Mouse (Mus musculus) hindbrain, embryonic 15.5 days (tissue): ENCODE data around the gene Rai2. TPM values are rescaled to one million over a fixed set of nuclear protein-coding genes. Genes with fewer than 3 reads are reported as not detected.

Experiments
- ATAC-seq: fragments of 200-750 bp; cut with Nextera tagmentation; 2 replicates; pipeline ENCODE4 v1.8.0; 2017; ENCODE audit warnings: low read depth, moderate number of reproducible peaks, moderate TSS enrichment; ENCODE audit not compliant: low FRiP score
- H3K27ac ChIP-seq: fragments of 300-500 bp; sonication (generic); replicated peaks from 2 replicates; pipeline ENCODE4 v1.5.1; 2015; ENCODE audit warnings: mild to moderate bottlenecking, inconsistent platforms
- H3K27me3 ChIP-seq: fragments of 300-500 bp; sonication (generic); 2 replicates; pipeline ENCODE4 v1.6.1; 2015; ENCODE audit warnings: control low read depth, inconsistent platforms
- H3K36me3 ChIP-seq: fragments of 300-500 bp; sonication (generic); 2 replicates; pipeline ENCODE4 v1.6.1; 2015; ENCODE audit warnings: control low read depth, inconsistent platforms
- H3K4me1 ChIP-seq: fragments of 300-500 bp; sonication (generic); replicated peaks from 2 replicates; pipeline ENCODE4 v1.6.1; 2015; ENCODE audit warnings: control low read depth, inconsistent platforms
- H3K4me2 ChIP-seq: fragments of 300-500 bp; sonication (generic); 2 replicates; pipeline ENCODE4 v1.6.1; 2015; ENCODE audit warnings: moderate library complexity, mild to moderate bottlenecking, inconsistent platforms
- H3K4me3 ChIP-seq: fragments of 300-500 bp; sonication (generic); 2 replicates; pipeline ENCODE4 v1.5.1; 2015; ENCODE audit warnings: mild to moderate bottlenecking, inconsistent platforms
- H3K9ac ChIP-seq: fragments of 300-500 bp; sonication (generic); 2 replicates; pipeline ENCODE4 v1.6.1; 2015; ENCODE audit warnings: inconsistent platforms
- H3K9me3 ChIP-seq: fragments of 300-500 bp; sonication (generic); 2 replicates; pipeline ENCODE4 v1.6.1; 2016; ENCODE audit warnings: control low read depth, inconsistent platforms
- WGBS: fragments of 180-500 bp; shearing (Covaris S2); methylation state at CpG from one replicate; pipeline ENCODE4 v1.1.7; 2015; 5-methylcytosine and 5-hydroxymethylcytosine counted together
- polyA plus RNA-seq: library from polyadenylated mRNA; unstranded; fragments of >200 nt; fragmentation: Nextera tagmentation; extraction: Ambion mirVana; gene quantifications from 2 replicates; pipeline ENCODE4 v1.2.1, GENCODE M21; 2015

Gene Rai2
- 16.1 and 22.0 TPM in 2 replicates for polyA plus RNA-seq

DNA sequence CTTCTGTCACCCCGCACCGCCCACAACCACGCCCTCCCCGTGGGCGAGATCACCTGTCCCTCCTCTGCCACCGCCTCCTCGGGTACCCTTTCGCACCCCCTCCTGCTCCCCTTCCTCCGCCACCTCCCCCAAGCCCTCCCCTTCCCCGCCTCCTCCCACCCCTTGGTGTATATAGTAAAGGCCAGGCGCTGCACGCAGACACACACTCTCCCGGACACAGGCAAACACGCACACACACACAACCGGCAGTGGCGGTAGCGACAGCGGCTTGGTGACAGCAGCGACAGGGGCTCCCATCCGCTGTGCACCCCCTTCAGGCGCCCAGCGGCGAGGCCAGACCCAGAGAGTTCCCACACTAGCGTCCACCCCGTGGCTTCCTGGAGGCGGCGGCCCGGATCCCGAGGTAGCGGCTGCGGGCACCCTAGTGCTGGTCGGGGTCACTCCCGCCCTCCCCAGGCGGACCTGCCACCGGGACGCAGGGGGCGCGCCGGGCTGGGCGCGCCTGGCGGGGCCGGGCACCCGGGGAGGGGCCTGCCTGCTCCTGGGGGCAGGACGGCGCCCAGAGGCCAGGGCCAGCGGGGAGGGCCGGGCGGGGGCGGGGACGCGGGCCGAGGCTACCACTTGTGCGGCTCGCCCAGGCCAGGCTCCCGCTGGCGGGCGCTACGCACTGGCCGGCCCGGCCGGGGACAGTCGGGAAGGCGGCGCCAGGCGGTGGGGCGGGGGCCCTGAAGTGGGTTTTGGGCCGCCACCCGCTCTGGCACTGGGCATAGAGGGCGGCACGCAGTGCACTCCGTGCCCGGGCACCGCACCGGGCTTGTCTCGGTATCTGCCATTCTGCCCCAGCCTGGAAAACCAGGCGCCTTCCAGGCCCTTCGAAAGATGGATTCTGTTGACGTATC lies at the start of gene Rai2:
Gene Rai2 (plus strand): TSS at position 205 of the 899 bp plus-strand sequence.
- H3K4me3 ChIP-seq: peak within 1 kb of the TSS; percentile 64
- 27% methylated on average over 49 of the region's 79 CpGs for WGBS
- peak within 1 kb of the TSS; percentile 63 for H3K4me2 ChIP-seq
- H3K36me3 ChIP-seq: no peaks in the 10 kb centered on the region
- peaks cover 26% of the 10 kb centered on the region for H3K4me1 ChIP-seq
- ATAC-seq: peak; percentile 89
- H3K27ac ChIP-seq: peak within 1 kb of the TSS; percentile 87
- H3K9ac ChIP-seq: peak within 1 kb of the TSS; percentile 80
- peaks cover 13% of the 10 kb centered on the region; the same call in 1 of the 2 replicates for H3K27me3 ChIP-seq
- no peaks in the 10 kb centered on the region for H3K9me3 ChIP-seq

DNA sequence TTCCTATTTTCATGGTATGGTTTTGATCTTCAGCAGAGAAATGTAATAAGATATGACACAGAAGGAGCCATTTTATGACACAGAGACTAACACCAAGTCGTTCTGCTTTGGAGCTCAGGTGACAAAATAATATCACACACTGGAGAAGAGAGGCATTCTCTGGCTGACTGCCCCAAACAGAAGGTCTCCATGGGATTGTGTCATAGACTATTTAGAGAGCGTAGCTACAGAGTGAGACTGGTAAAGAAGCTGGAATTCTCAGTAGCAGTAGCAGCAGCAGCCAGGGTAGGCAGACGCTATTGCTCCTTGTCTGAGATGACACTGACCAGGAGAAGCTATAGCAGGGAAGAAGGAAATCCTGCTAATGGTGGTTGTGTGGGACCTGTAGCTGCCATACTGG lies 27.5 kb upstream of the Rai2 start:
- Histone ChIP-seq H3K36me3 (no peaks in the 10 kb centered on the region), H3K4me1 (no peaks in the 10 kb centered on the region), H3K27me3 (peaks cover 13% of the 10 kb centered on the region; the same call in 1 of the 2 replicates), H3K27ac (no peak overlapping the region), H3K4me3 (no peak overlapping the region), H3K9ac (no peak overlapping the region), H3K9me3 (no peaks in the 10 kb centered on the region), H3K4me2 (no peak overlapping the region)
- ATAC-seq: no peak
- WGBS: 63% methylated on average over 3 of the region's 3 CpGs

DNA sequence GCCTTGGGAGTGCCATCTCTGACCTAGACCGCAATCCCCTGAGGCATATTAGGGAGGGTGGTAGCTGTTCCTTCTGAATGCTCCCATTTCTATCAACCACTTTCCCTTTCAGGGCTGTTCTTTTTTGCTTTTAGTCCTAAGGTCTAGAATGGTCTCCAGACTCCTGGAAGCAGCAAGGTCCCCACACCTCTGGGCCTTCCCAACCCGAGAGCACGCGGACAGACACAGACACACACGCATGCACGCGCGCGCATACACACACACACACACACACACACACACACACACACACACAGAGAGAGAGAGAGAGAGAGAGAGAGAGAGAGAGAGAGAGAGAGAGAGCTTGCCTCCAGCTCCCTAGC lies 385 bp upstream of the Rai2 start:
- H3K4me1 ChIP-seq: peaks cover 25% of the 10 kb centered on the region
- WGBS: 53% methylated on average over 2 of the region's 9 CpGs
- peak overlapping the region; percentile 64 for H3K4me3 ChIP-seq
- H3K27me3 ChIP-seq: peaks cover 9% of the 10 kb centered on the region; the same call in 1 of the 2 replicates
- peak overlapping the region; percentile 63 for H3K4me2 ChIP-seq
- no peak overlapping the region; the same call in 1 of the 2 replicates for H3K9ac ChIP-seq
- H3K36me3 ChIP-seq: no peaks in the 10 kb centered on the region
- peak overlapping the region; percentile 87 for H3K27ac ChIP-seq
- H3K9me3 ChIP-seq: no peaks in the 10 kb centered on the region
- peak; percentile 49 for ATAC-seq

DNA sequence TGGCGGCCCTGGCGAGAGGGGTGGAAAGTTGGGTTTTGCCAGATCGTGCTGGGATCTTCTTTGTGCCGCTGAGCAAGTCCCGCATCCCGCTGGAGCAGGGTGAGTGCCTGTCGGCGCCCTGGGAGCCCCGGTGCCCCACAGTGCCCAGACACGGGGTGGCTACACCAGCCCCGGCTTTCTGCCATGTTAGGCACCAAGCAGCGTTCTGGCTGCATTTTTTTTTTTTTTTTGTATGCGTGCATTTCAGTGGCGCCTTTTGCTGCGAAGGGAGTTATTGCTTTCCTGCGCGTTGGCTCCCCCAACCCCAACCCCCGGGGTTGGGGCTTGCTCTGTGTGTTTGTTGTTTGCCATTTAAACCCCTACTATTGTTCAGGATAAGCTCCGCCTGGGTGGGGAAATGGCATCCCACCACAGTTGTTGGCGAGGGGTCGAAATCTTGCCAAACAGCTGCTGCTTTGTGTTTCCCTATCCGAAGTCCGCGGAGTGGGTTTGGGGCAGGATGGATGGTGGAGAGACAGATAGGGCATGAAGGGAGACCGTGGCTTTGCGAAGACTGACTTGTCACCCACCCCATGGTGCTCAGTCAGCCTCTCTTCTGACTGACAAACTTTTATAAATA lies 1.0 kb downstream of the Rai2 start:
- H3K4me3 ChIP-seq: peak overlapping the region; percentile 64
- peak overlapping the region; percentile 80 for H3K9ac ChIP-seq
- H3K4me2 ChIP-seq: peak overlapping the region; percentile 63
- H3K27me3 ChIP-seq: peaks cover 13% of the 10 kb centered on the region; the same call in 1 of the 2 replicates
- 14% methylated on average over 26 of the region's 26 CpGs for WGBS
- H3K4me1 ChIP-seq: peaks cover 30% of the 10 kb centered on the region
- no peaks in the 10 kb centered on the region for H3K36me3 ChIP-seq
- peak overlapping the region; percentile 87 for H3K27ac ChIP-seq
- no peaks in the 10 kb centered on the region for H3K9me3 ChIP-seq
- peak; percentile 38 for ATAC-seq

DNA sequence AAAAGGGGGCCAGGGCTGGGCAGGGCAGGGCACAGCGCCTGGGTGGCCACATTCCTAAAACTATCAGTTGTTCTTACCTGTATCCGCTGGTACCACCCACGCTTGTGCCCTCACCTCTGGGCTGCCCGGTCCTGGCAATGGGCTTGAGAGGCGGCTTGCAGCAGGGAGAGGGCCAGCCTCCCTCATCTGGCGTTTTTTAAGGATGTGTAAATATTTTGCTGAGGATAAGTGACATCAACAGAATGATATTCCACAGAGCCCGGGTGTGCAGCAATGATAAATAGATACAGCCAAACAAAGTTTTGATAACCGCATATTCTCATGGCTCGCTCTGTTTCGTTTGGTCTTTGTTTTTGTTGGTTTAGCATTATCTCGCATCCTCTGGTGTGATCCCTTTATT lies 1.7 kb downstream of the Rai2 start:
- Histone ChIP-seq H3K4me2 (peak overlapping the region; percentile 63), H3K4me1 (peaks cover 36% of the 10 kb centered on the region), H3K27me3 (peaks cover 13% of the 10 kb centered on the region; the same call in 1 of the 2 replicates), H3K27ac (peak overlapping the region; percentile 87), H3K36me3 (no peaks in the 10 kb centered on the region), H3K9me3 (no peaks in the 10 kb centered on the region), H3K4me3 (peak overlapping the region; percentile 64), H3K9ac (peak overlapping the region; percentile 80)
- no peak for ATAC-seq
- WGBS: 29% methylated on average over 11 of the region's 11 CpGs

DNA sequence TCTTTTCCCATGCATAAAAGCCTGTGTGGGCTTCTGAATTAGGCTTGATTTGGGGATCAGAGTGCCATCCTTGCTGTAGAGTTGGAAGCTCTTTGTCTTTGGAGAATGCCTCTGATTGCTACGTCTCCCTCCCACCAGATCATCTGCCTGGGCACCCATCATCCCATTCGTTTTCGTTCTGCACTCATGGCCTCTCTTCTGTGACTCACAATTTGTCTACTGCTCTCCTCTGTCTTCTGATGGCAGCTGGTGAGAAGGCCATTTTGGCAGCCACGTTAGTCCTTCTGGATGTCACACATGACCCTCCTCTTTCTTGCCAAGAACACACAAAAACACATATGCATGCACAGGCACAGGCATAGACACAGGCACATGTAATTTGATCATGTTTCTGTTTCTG lies 4.2 kb downstream of the Rai2 start:
- 33% methylated on average over 4 of the region's 4 CpGs for WGBS
- H3K9me3 ChIP-seq: no peaks in the 10 kb centered on the region
- H3K4me2 ChIP-seq: peak overlapping the region; percentile 63

DNA sequence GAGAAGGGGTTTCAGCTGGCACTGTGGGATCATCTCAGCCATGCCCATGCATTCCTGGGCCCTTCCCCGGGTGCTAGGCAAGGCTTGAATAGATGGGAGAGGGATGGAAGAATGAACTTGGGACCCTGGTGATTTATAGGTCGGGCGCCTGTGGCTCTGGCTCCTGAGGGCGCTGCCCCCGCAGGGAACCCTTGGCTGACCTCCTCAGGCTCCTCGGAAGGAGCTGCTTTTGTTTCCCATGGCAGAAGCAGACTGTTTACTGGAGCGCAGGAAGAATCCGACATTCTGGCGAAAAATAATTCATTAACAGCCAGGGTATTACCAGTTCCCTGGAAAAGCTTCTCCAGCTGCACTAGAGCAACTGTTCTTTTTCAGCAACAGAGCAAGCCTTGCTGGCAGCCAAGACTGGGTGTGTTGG lies 6.5 kb downstream of the Rai2 start:
- peak overlapping the region; percentile 43 for H3K4me2 ChIP-seq
- no peaks in the 10 kb centered on the region for H3K9me3 ChIP-seq
- H3K9ac ChIP-seq: 0 out of 2 replicates have a peak overlapping the region, but pooled peaks have one; percentile 16
- ATAC-seq: no peak
- no peak overlapping the region for H3K4me3 ChIP-seq
- 27% methylated on average over 9 of the region's 9 CpGs for WGBS
- no peaks in the 10 kb centered on the region for H3K36me3 ChIP-seq
- H3K4me1 ChIP-seq: peaks cover 37% of the 10 kb centered on the region
- H3K27ac ChIP-seq: peak overlapping the region; percentile 59
- peaks cover 22% of the 10 kb centered on the region for H3K27me3 ChIP-seq

More for the DNA sequence above, 4.2 kb downstream of the Rai2 start:
- no peak overlapping the region for H3K4me3 ChIP-seq
- no peaks in the 10 kb centered on the region for H3K36me3 ChIP-seq
- H3K27ac ChIP-seq: no peak overlapping the region; the same call in 1 of the 2 replicates
- no peak overlapping the region for H3K9ac ChIP-seq
- H3K4me1 ChIP-seq: peaks cover 37% of the 10 kb centered on the region
- no peak for ATAC-seq
- H3K27me3 ChIP-seq: peaks cover 22% of the 10 kb centered on the region

DNA sequence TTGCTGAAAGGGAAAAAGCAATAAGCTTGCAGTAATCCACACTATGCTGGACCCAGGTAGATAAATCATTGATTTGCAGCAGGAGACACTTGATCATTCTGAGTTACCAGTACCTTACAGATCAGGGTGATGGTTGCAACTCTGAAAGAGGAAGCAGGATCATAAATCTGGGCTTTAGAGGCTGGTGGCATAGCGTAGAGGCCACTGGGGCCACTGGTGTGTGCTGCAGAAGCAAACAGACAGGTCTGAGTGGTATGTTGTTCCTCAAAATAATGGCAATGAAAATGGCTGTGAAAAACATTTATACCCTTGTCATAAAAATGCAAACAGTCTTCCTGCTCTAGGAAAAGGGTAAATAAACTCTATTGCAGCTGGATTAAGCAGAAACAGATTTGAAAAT lies 9.4 kb downstream of the Rai2 start:
- H3K36me3 ChIP-seq: no peaks in the 10 kb centered on the region
- H3K27me3 ChIP-seq: peaks cover 20% of the 10 kb centered on the region
- H3K4me3 ChIP-seq: no peak overlapping the region
- no peaks in the 10 kb centered on the region for H3K9me3 ChIP-seq
- 68% methylated on average over 1 of the region's 1 CpGs for WGBS
- H3K27ac ChIP-seq: no peak overlapping the region
- peaks cover 14% of the 10 kb centered on the region for H3K4me1 ChIP-seq
- no peak overlapping the region for H3K9ac ChIP-seq
- no peak for ATAC-seq
- no peak overlapping the region for H3K4me2 ChIP-seq

DNA sequence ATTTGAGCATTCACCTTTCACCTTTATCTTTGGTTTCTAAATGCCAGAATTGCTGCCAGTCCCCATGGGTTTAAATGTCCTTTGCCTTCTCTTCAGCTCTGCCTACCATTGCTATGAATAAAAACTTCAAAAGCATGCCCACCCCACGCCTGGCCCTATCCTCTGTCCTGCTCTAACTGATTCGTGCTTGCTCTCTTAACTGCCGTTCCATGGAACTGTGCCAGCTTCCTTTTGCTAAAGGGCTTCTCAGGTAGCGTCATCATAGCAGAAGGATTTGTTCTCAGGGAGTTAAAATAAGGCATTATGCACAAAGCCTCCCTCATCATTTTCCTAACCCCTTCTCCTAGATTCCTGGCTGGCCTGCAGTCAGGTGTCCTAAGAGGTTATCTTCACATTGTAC lies 11.6 kb downstream of the Rai2 start:
- Histone ChIP-seq H3K4me2 (no peak overlapping the region), H3K9ac (no peak overlapping the region), H3K36me3 (no peaks in the 10 kb centered on the region), H3K9me3 (no peaks in the 10 kb centered on the region), H3K27ac (no peak overlapping the region), H3K4me1 (peaks cover 5% of the 10 kb centered on the region), H3K4me3 (no peak overlapping the region), H3K27me3 (peaks cover 16% of the 10 kb centered on the region)
- no peak for ATAC-seq
- 64% methylated on average over 4 of the region's 4 CpGs for WGBS

DNA sequence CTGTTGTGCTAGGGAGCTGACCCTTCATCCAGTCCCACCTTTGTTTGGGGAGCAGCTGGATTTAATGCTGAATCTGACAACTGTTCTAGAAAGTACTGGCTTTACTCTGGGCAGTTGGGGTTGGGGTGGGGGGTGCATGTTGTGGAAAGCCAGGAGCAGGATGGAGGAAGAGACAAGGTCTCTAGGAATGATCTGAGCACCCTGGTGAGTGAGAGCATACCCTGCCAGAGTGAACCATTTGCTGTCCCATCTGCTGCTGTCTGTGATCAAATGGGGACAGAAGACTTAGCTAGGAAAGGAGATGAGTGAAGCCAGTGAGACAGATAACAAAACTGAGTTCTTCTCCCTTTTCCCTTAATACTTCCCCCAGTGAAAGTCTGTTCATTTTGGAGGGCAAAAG lies 13.2 kb downstream of the Rai2 start:
- ATAC-seq: no peak; the same call in 1 of the 2 replicates
- H3K4me1 ChIP-seq: peaks cover 14% of the 10 kb centered on the region

DNA sequence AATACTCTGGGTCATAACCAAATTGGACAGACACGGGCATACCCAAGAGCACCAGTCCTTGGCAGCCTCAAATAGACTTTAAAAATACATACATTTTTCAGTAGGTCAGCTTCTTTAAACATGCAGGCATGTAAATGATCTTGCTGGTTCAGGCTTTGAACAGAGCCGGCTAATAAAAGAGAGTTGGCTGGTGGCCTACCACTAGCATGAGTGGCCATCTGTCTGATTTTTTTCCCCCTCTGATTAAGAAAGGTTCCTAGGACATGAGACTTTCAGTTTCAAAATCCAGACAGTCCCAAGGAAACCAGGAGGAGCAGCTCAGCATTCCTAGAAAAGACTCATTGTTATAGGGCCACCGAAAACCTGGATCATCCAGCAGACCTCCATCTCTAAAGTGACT lies 15.0 kb downstream of the Rai2 start:
- Histone ChIP-seq H3K4me3 (no peak overlapping the region), H3K27me3 (0 out of 2 replicates have a peak, but pooled peaks cover 7% of the 10 kb centered on the region), H3K9me3 (no peaks in the 10 kb centered on the region), H3K9ac (no peak overlapping the region), H3K27ac (no peak overlapping the region), H3K4me1 (peaks cover 14% of the 10 kb centered on the region), H3K4me2 (no peak overlapping the region), H3K36me3 (no peaks in the 10 kb centered on the region)
- 69% methylated on average over 3 of the region's 3 CpGs for WGBS
- no peak for ATAC-seq

More for the DNA sequence above, 13.2 kb downstream of the Rai2 start:
- H3K27ac ChIP-seq: no peak overlapping the region
- H3K36me3 ChIP-seq: no peaks in the 10 kb centered on the region
- H3K9me3 ChIP-seq: no peaks in the 10 kb centered on the region
- no peak overlapping the region for H3K4me3 ChIP-seq
- no peak overlapping the region for H3K9ac ChIP-seq
- no peak overlapping the region for H3K4me2 ChIP-seq
- H3K27me3 ChIP-seq: peaks cover 16% of the 10 kb centered on the region
